Mouse (Mus musculus) lung, postnatal 0 days (tissue): ENCODE measurements at regions not wholly inside any gene's neighbourhood (a gene's known extent, or its start where the extent isn't known, plus 50 kb on each side); places are given as distances from the start of the nearest gene placed in this dataset.

Experiments
- CTCF ChIP-seq: IDR thresholded peaks from 2 replicates; pipeline ENCODE4 v1.5.1; 2016; ENCODE audit warnings: antibody characterized with exemption, mild to moderate bottlenecking
- EP300 ChIP-seq: IDR thresholded peaks from 2 replicates; pipeline ENCODE4 v1.6.1; 2016; ENCODE audit warnings: antibody characterized with exemption, mild to moderate bottlenecking, control low read depth

GRCm38 (mm10) chr9:43692015-43692414 is 51.8 kb upstream of the Nectin1 start:
- TF ChIP-seq CTCF (no peak), EP300 (no peak)
